Mouse (Mus musculus) heart, embryonic 11.5 days (tissue): ENCODE results near the gene Tnni3k. TPM values are rescaled to one million over a fixed set of nuclear protein-coding genes. Genes with fewer than 3 reads are reported as not detected.

Source experiments
- ATAC-seq: fragments of 200-750 bp; cut with Nextera tagmentation; replicated peaks from 2 replicates; pipeline ENCODE4 v1.8.0; 2017; ENCODE audit warnings: moderate library complexity; ENCODE audit not compliant: insufficient number of reproducible peaks, low FRiP score, low TSS enrichment
- H3K27ac ChIP-seq: fragments of 300-500 bp; sonication (generic); 2 replicates; pipeline ENCODE4 v1.5.1; 2014; ENCODE audit warnings: mild to moderate bottlenecking, low read depth, low read length
- H3K27me3 ChIP-seq: fragments of 300-500 bp; sonication (generic); 2 replicates; pipeline ENCODE4 v1.6.1; 2014; ENCODE audit warnings: mild to moderate bottlenecking, low read length, mixed read lengths; ENCODE audit not compliant: control insufficient read depth, insufficient read depth
- H3K36me3 ChIP-seq: fragments of 300-500 bp; sonication (generic); 2 replicates; pipeline ENCODE4 v1.6.1; 2014; ENCODE audit warnings: mild to moderate bottlenecking, low read length, moderate library complexity, mixed read lengths; ENCODE audit not compliant: control insufficient read depth, insufficient read depth
- H3K4me1 ChIP-seq: fragments of 300-500 bp; sonication (generic); 2 replicates; pipeline ENCODE4 v1.6.1; 2014; ENCODE audit warnings: low read length; ENCODE audit not compliant: control insufficient read depth, insufficient read depth
- H3K4me2 ChIP-seq: fragments of 300-500 bp; sonication (generic); 2 replicates; pipeline ENCODE4 v1.6.1; 2014; ENCODE audit warnings: mild to moderate bottlenecking, moderate library complexity
- H3K4me3 ChIP-seq: fragments of 300-500 bp; sonication (generic); 2 replicates; pipeline ENCODE4 v1.5.1; 2014; ENCODE audit warnings: low read depth, low read length
- H3K9ac ChIP-seq: fragments of 300-500 bp; sonication (generic); 2 replicates; pipeline ENCODE4 v1.6.1; 2014; ENCODE audit warnings: mild to moderate bottlenecking, low read depth, low read length, moderate library complexity
- H3K9me3 ChIP-seq: fragments of 300-500 bp; sonication (generic); replicated peaks from 2 replicates; pipeline ENCODE4 v1.6.1; 2016; ENCODE audit warnings: low read length; ENCODE audit not compliant: control insufficient read depth
- WGBS: fragments of 180-500 bp; shearing (Covaris S2); extraction: QIAGEN DNeasy Blood & Tissue Kit; methylation state at CpG from one replicate; pipeline ENCODE4 v1.1.7; 2014; ENCODE audit not compliant: insufficient replicate concordance; 5-methylcytosine and 5-hydroxymethylcytosine counted together
- polyA plus RNA-seq: library from polyadenylated mRNA; unstranded; fragments of >200 nt; fragmentation: Nextera tagmentation; extraction: Ambion mirVana; gene quantifications from 2 replicates; pipeline ENCODE4 v1.2.1, GENCODE M21; 2014

The Tnni3k gene
- 33.7 and 38.8 TPM in 2 replicates for polyA plus RNA-seq

DNA sequence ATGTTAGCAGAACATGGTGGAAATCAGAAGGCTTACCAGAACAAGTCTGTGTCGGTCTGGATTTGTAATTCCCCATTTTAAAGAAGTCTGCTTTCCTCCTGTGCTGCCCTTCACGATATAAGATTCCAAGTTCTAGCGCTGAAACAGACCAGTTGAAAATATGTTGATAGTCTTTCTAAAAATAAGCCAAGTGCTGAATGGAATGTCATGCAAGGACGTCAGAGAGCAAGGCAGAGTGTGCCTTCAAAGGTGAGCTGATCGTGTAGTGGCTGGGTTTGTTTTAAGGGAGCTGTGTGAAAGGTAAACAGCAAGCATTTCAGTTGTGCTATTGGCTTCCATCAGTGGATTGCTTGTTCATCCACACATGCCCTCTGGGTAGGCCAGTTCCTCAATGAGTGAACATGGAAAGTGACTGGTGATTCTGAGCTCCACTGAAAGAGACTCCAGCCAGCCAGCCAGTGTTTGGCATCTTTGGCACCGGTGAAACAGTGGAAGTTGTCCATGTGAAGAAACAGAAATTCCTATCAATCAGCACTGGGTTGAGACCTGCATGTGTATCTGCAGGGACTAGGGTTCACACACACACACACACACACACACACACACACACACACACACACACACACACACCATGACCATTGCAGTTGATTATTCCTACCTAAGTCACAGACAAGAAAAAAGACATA lies at the start of gene Tnni3k:
Gene Tnni3k (minus strand): TSS at position 177 of the 686 bp plus-strand sequence.
- 0 out of 2 replicates have a peak, but pooled peaks have one; percentile 42 for ATAC-seq
- WGBS: 33% methylated on average over 6 of the region's 6 CpGs
- H3K27me3 ChIP-seq: no peaks in the 10 kb centered on the region
- H3K27ac ChIP-seq: peak within 1 kb of the TSS; percentile 82
- H3K4me1 ChIP-seq: no peaks in the 10 kb centered on the region
- H3K36me3 ChIP-seq: no peaks in the 10 kb centered on the region
- H3K9me3 ChIP-seq: no peaks in the 10 kb centered on the region
- peak within 1 kb of the TSS; percentile 57 for H3K4me2 ChIP-seq
- H3K4me3 ChIP-seq: peak within 1 kb of the TSS; percentile 37
- peak within 1 kb of the TSS; percentile 34; the same call in 1 of the 2 replicates for H3K9ac ChIP-seq

DNA sequence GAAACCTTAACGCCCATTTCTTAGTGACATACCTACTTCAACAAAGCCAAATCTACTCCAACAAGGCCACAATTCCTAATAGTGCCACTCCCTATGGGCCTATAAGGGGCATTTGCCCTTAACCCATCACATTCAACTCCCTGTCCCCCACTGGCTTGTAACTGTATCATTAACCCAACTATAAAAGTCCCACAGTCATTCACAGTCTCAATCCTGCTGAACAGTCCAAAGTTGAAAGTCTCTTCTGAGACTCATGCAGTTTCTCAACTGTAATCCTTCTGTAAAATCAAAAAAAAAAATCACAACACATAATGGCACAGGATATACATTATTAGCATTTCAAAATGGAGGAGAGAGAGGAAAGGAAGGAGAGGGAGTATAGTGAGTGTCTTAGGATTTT lies 44.1 kb upstream of the Tnni3k start:
- Histone ChIP-seq H3K27ac (no peak overlapping the region), H3K4me1 (no peaks in the 10 kb centered on the region), H3K27me3 (no peaks in the 10 kb centered on the region), H3K4me2 (no peak overlapping the region), H3K9me3 (no peaks in the 10 kb centered on the region), H3K36me3 (no peaks in the 10 kb centered on the region), H3K9ac (no peak overlapping the region), H3K4me3 (no peak overlapping the region)
- 65% methylated on average over 1 of the region's 1 CpGs for WGBS
- no peak for ATAC-seq

DNA sequence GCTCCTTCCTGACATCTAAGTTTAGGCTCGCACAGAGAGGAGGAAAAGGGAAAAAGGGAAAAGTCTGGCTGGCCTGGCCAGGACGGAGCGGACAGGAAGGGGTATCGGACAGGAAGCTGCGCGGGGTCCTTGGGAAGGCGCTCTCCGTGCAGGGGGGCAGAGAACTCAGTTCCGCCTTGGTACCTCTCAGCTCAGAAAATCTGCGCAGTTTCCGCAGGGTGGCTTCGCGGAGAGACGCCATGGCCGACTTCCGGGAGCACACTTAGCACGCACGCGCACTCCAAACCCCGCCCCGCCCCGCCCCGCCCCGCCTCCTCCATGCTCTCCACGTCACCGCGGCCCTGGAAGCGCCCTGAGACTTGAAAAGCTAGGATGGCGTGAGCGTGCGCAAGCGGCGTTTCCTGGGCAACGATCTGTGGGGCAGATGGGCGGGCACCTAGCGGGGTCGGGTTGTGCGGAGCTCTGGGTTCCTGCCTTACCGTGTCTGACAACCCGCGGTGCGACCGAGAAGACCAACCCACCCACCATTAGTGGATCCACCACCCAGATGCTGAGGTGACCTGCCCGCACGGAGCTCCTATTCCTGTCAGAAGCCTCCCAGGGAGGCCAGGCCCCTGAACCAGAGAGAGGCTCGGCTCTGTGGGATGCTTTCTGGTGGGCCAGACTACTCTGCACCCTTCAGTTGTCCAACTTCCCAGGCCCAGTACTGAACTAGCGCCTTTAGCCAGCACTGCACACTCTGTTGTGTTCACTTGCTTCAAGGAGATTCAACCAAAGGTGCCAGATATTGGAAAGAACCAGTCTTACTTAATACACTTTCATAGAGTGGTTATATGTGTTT lies 38.1 kb upstream of the Tnni3k start, which contains the start of the genes Fpgt and Lrriq3:
Gene Fpgt (minus strand): TSS at position 288 of the 841 bp plus-strand sequence.
Gene Lrriq3 (plus strand): TSS at position 319 of the 841 bp plus-strand sequence.
- Histone ChIP-seq H3K36me3 (no peaks in the 10 kb centered on the region), H3K4me1 (no peaks in the 10 kb centered on the region), H3K27ac (peak within 1 kb of the TSS; percentile 79; the same call in 1 of the 2 replicates), H3K27me3 (no peaks in the 10 kb centered on the region), H3K9me3 (no peaks in the 10 kb centered on the region), H3K4me2 (peak within 1 kb of the TSS; percentile 75), H3K4me3 (peak within 1 kb of the TSS; percentile 63), H3K9ac (peak within 1 kb of the TSS; percentile 86)
- peak; percentile 99 for ATAC-seq
- under 1% methylated on average over 47 of the region's 47 CpGs for WGBS

GRCm38 (mm10) chr3:155092081-155092480 lies 36.9 kb upstream of the Tnni3k start:
- no peaks in the 10 kb centered on the region for H3K9me3 ChIP-seq
- H3K4me2 ChIP-seq: peak overlapping the region; percentile 75
- H3K4me3 ChIP-seq: 0 out of 2 replicates have a peak overlapping the region, but pooled peaks have one; percentile 63
- H3K27ac ChIP-seq: no peak overlapping the region
- H3K4me1 ChIP-seq: no peaks in the 10 kb centered on the region
- no peaks in the 10 kb centered on the region for H3K27me3 ChIP-seq
- WGBS: 90% methylated on average over 6 of the region's 6 CpGs
- ATAC-seq: no peak
- H3K36me3 ChIP-seq: peaks cover 6% of the 10 kb centered on the region
- H3K9ac ChIP-seq: no peak overlapping the region

- no peaks in the 10 kb centered on the region for H3K36me3 ChIP-seq
- WGBS: 69% methylated on average over 4 of the region's 4 CpGs
- H3K27me3 ChIP-seq: no peaks in the 10 kb centered on the region
- H3K4me2 ChIP-seq: no peak overlapping the region
- H3K4me3 ChIP-seq: no peak overlapping the region
- H3K9me3 ChIP-seq: no peaks in the 10 kb centered on the region
- H3K9ac ChIP-seq: no peak overlapping the region
- no peaks in the 10 kb centered on the region for H3K4me1 ChIP-seq
- no peak for ATAC-seq
- H3K27ac ChIP-seq: no peak overlapping the region
Observed at GRCm38 (mm10) chr3:155077908-155078307, 22.7 kb upstream of the Tnni3k start.

DNA sequence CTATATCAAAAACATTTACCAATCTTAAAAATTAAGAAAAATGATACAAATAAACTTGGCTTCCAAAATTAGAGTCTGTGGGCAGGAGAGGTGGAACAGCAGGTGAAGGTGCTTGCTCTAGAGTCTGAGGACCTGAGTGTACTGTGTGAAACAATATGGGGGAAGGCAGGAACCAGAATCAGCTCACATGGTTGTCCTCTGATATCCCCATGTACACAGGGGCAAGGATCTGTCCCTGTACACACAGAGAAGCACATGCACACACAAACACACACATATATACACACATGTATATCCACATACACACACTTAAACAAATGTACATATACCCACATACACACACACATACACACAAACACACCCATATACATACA lies 4.2 kb upstream of the Tnni3k start:
- no peak overlapping the region for H3K4me2 ChIP-seq
- H3K9ac ChIP-seq: no peak overlapping the region
- no peak for ATAC-seq
- H3K27me3 ChIP-seq: no peaks in the 10 kb centered on the region
- no peaks in the 10 kb centered on the region for H3K4me1 ChIP-seq
- H3K36me3 ChIP-seq: no peaks in the 10 kb centered on the region
- H3K4me3 ChIP-seq: no peak overlapping the region
- H3K9me3 ChIP-seq: no peaks in the 10 kb centered on the region
- no peak overlapping the region for H3K27ac ChIP-seq

GRCm38 (mm10) chr3:155058800-155059448 lies 3.7 kb upstream of the Tnni3k start:
- Histone ChIP-seq H3K27me3 (no peaks in the 10 kb centered on the region), H3K9ac (no peak overlapping the region), H3K4me1 (no peaks in the 10 kb centered on the region), H3K9me3 (no peaks in the 10 kb centered on the region), H3K4me2 (no peak overlapping the region), H3K4me3 (no peak overlapping the region), H3K27ac (no peak overlapping the region), H3K36me3 (no peaks in the 10 kb centered on the region)
- ATAC-seq: no peak
- WGBS: 70% methylated on average over 6 of the region's 6 CpGs

DNA sequence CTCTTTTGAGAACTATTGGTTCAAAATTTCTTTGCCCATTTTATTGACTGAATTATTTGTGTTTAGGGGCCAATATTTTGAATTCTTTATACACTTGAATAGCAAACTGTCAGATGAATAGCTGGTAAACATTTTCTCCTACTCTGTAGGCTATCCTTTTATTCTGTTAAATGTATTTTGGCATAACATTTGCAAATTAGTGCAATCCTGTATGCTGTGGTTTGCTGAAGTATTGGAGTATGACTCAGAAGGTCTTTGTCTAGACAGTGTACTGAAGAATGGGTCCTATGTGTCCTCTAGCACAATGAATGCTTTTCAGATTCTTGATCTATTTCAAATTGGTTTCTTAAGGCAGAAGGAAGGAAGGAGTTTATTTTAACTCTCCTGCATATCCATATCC lies 2.4 kb upstream of the Tnni3k start:
- H3K9ac ChIP-seq: no peak overlapping the region
- H3K4me2 ChIP-seq: no peak overlapping the region
- H3K36me3 ChIP-seq: no peaks in the 10 kb centered on the region
- no peak overlapping the region for H3K27ac ChIP-seq
- no peak overlapping the region for H3K4me3 ChIP-seq
- ATAC-seq: no peak
- no peaks in the 10 kb centered on the region for H3K4me1 ChIP-seq
- H3K27me3 ChIP-seq: no peaks in the 10 kb centered on the region
- no peaks in the 10 kb centered on the region for H3K9me3 ChIP-seq
